Mouse (Mus musculus) megakaryocyte-erythroid progenitor cell, adult 5 weeks (primary cell): ENCODE results near the gene AA986860. TPM values are rescaled to one million over a fixed set of nuclear protein-coding genes. Genes with fewer than 3 reads are reported as not detected.

ENCODE experiments used
- polyA plus RNA-seq: library from polyadenylated mRNA; stranded (reverse); fragments of >175 nt; gene quantifications from 2 replicates; pipeline ENCODE4 v1.2.3, GENCODE M21; 2012

AA986860 gene
- 0.29 and 0.44 TPM in 2 replicates for polyA plus RNA-seq

GRCm38 (mm10) chr1:130731741-130732337, at the start of gene AA986860:
Gene AA986860 (plus strand): TSS chr1:130731976.

GRCm38 (mm10) chr1:130715561-130716217, 16.1 kb upstream of the AA986860 start, which contains the start of gene Gm29427:
Gene Gm29427 (minus strand): TSS chr1:130715799.

GRCm38 (mm10) chr1:130717291-130717871, 14.4 kb upstream of the AA986860 start, which contains the start of gene Yod1:
Gene Yod1 (plus strand): TSS chr1:130717327.

GRCm38 (mm10) chr1:130729153-130729552, 2.6 kb upstream of the AA986860 start, which contains the start of gene Pfkfb2:
Gene Pfkfb2 (minus strand): TSS chr1:130729253.

Other genes starting within 250 kb of the AA986860 start
- 0.04 TPM in 1 of 2 replicates, not detected in the other for gene Zp3r, start 102.4 kb upstream of the AA986860 start, polyA plus RNA-seq
- not detected in 2 replicates for gene C4bp, start 70.3 kb upstream of the AA986860 start, polyA plus RNA-seq
- gene Gm29427, start 16.2 kb upstream of the AA986860 start, polyA plus RNA-seq, result not detected in 2 replicates
- gene Yod1, start 14.6 kb upstream of the AA986860 start, polyA plus RNA-seq, result 1.2 and 1.8 TPM in 2 replicates
- gene Pfkfb2, start 2.7 kb upstream of the AA986860 start, polyA plus RNA-seq, result 2.5 and 3.2 TPM in 2 replicates
- not detected in 2 replicates for gene Fcamr, start 68.9 kb downstream of the AA986860 start, polyA plus RNA-seq
- gene Pigr, start 94.7 kb downstream of the AA986860 start, polyA plus RNA-seq, result not detected in 2 replicates
- gene Fcmr, start 133.7 kb downstream of the AA986860 start, polyA plus RNA-seq, result 0.57 and 6.6 TPM in 2 replicates
- not detected in 2 replicates for gene Il24, start 155.5 kb downstream of the AA986860 start, polyA plus RNA-seq
- not detected in 2 replicates for gene Il20, start 179.5 kb downstream of the AA986860 start, polyA plus RNA-seq
- not detected in 2 replicates for gene Il19, start 208.1 kb downstream of the AA986860 start, polyA plus RNA-seq